In the genomic region with DNA sequence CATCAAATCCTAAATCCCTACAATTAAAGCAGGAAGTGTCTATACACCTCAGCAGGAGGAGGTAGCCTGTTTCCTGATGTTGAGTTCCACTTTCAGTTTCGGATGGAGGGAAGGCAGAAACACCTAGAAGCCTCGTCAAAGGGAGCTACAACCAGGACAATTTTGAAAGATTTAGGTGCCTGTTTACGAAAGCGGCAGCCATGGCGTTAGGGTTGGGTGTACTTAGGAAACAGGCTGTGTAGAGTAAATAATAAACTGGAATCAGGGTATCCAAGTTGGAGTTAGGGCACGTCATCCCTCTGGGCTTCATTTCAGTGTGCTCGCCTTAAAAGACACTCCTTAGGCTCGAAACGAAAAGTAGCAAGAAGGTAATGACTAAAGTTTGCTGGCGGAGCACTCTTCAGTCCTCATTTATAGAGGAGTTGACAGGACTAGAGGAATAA, we compare ENCODE assay signal across 9 mouse cellular contexts. TPM values are rescaled to one million over a fixed set of nuclear protein-coding genes. Genes with fewer than 3 reads are reported as not detected.
A peak's percentile ranks its signal among the peaks of the same experiment; 100 is the strongest.
DNase-seq lines count a peak whose midpoint lies in the region; ATAC-seq and TF ChIP-seq lines count a peak whose summit lies in the region.
"Had no signal": no experiment of that assay in that cellular context is flagged by ENCODE, and none has a peak within 500 bp of the region (broad histone marks: within the 10 kb centered on the region; RNA-seq: fewer than 3 reads in every experiment).

No protein-coding gene starts in this region.

- no peak for DNase-seq in left cerebral cortex, adult 2 months (ENCODE audit: extremely low spot score in 1 of 2, low spot score in 2 of 2)
- DNase-seq in left cerebral cortex, postnatal 10 days (ENCODE audit: extremely low spot score in 1 of 2, low spot score in 2 of 2): no peak
- DNase-seq in thymus, postnatal 4 days: peak; percentile 35
- DNase-seq in frontal cortex, postnatal 36 days (ENCODE audit: low spot score in 2 of 2): no peak

- WGBS in heart, embryonic 16.5 days: under 1% methylated on average over 10 of the region's 10 CpGs
- WGBS in limb, embryonic 12.5 days: under 1% methylated on average over 10 of the region's 10 CpGs
- WGBS in midbrain, embryonic 13.5 days: 4% methylated on average over 10 of the region's 10 CpGs

- H3K4me3 ChIP-seq in left cerebral cortex, adult 2 months: peak overlapping the region; percentile 61
- H3K4me3 ChIP-seq in heart, embryonic 16.5 days (ENCODE audit: low read length): peak overlapping the region; percentile 83
- H3K4me3 ChIP-seq in limb, embryonic 12.5 days (replicated peaks): peak overlapping the region; percentile 72
- peak overlapping the region; percentile 67 for H3K4me3 ChIP-seq in midbrain, embryonic 13.5 days (replicated peaks)

- no peak for TF ChIP-seq CTCF in left cerebral cortex, adult 2 months (IDR thresholded peaks at IDR 0.05)

- H3K36me3 ChIP-seq in heart, embryonic 16.5 days (ENCODE audit: control insufficient read depth, insufficient read depth): peaks cover 22% of the 10 kb centered on the region
- H3K36me3 ChIP-seq in limb, embryonic 12.5 days: peaks cover 30% of the 10 kb centered on the region
- H3K36me3 ChIP-seq in midbrain, embryonic 13.5 days: peaks cover 27% of the 10 kb centered on the region

- H3K9ac ChIP-seq in heart, embryonic 16.5 days (ENCODE audit: low read length): peak overlapping the region; percentile 84
- H3K9ac ChIP-seq in limb, embryonic 12.5 days (replicated peaks): peak overlapping the region; percentile 73
- H3K9ac ChIP-seq in midbrain, embryonic 13.5 days (replicated peaks): peak overlapping the region; percentile 67

- ATAC-seq in common myeloid progenitor, adult 5-6 weeks (replicated peaks; ENCODE audit: low read depth, poor library complexity, severe bottlenecking): peak; percentile 53
- peak; percentile 6; the same call in 1 of the 2 replicates for ATAC-seq in heart, embryonic 16.5 days (replicated peaks; ENCODE audit: extremely low read depth, insufficient read depth, low FRiP score)
- ATAC-seq in limb, embryonic 12.5 days (ENCODE audit: insufficient number of reproducible peaks, insufficient read depth, low FRiP score, low TSS enrichment, low read depth): 0 out of 2 replicates have a peak, but pooled peaks have one; percentile 13
- no peak; the same call in none of the 2 replicates for ATAC-seq in midbrain, embryonic 13.5 days

- no peaks in the 10 kb centered on the region for H3K9me3 ChIP-seq in heart, embryonic 16.5 days (replicated peaks; ENCODE audit: control insufficient read depth, low read length)
- no peaks in the 10 kb centered on the region for H3K9me3 ChIP-seq in limb, embryonic 12.5 days
- no peaks in the 10 kb centered on the region for H3K9me3 ChIP-seq in midbrain, embryonic 13.5 days

- peaks cover 6% of the 10 kb centered on the region; the same call in 1 of the 2 replicates for H3K4me1 ChIP-seq in heart, embryonic 16.5 days (ENCODE audit: control insufficient read depth, insufficient read depth, low read length)
- peaks cover 10% of the 10 kb centered on the region; the same call in 1 of the 2 replicates for H3K4me1 ChIP-seq in limb, embryonic 12.5 days (replicated peaks)
- H3K4me1 ChIP-seq in midbrain, embryonic 13.5 days (replicated peaks): peaks cover 14% of the 10 kb centered on the region

- no peaks in the 10 kb centered on the region for H3K27me3 ChIP-seq in heart, embryonic 16.5 days (ENCODE audit: control insufficient read depth, insufficient read depth, low read length)
- no peaks in the 10 kb centered on the region for H3K27me3 ChIP-seq in limb, embryonic 12.5 days
- peaks cover 3% of the 10 kb centered on the region; the same call in 1 of the 2 replicates for H3K27me3 ChIP-seq in midbrain, embryonic 13.5 days

- peak overlapping the region; percentile 80 for H3K4me2 ChIP-seq in heart, embryonic 16.5 days (ENCODE audit: low read depth, low read length)
- peak overlapping the region; percentile 68 for H3K4me2 ChIP-seq in limb, embryonic 12.5 days
- H3K4me2 ChIP-seq in midbrain, embryonic 13.5 days (replicated peaks): peak overlapping the region; percentile 68

- intact Hi-C loops in left cerebral cortex, adult 2 months (cut with DNase I): no loop called here
- intact Hi-C loops in left cerebral cortex, postnatal 10 days (cut with DNase I): no loop called here

- H3K27ac ChIP-seq in left cerebral cortex, adult 2 months: peak overlapping the region; percentile 84
- H3K27ac ChIP-seq in heart, embryonic 16.5 days (ENCODE audit: low read length): peak overlapping the region; percentile 88
- peak overlapping the region; percentile 92 for H3K27ac ChIP-seq in limb, embryonic 12.5 days
- no peak overlapping the region for H3K27ac ChIP-seq in midbrain, embryonic 13.5 days

RNA-seq across cellular contexts. Expression of gene Tbrg1, which starts 0.7 kb away (rescaled TPM):
- 10 to 100 TPM; 52.5 to 59.8 TPM for total RNA-seq in left cerebral cortex, adult 2 months (2021)
- total RNA-seq in left cerebral cortex, postnatal 10 days (2021): 10 to 100 TPM; 54.1 to 58.3 TPM
- total RNA-seq in common myeloid progenitor, adult 5-6 weeks (2017): 48.8 and 69.2 TPM in 2 replicates
- 95.3 and 105 TPM in 2 replicates for polyA plus RNA-seq in heart, embryonic 16.5 days (2015; fragmentation: Nextera tagmentation; extraction: Ambion mirVana)
- polyA plus RNA-seq in limb, embryonic 12.5 days (2016; fragmentation: Nextera tagmentation; extraction: Ambion mirVana): 138 and 145 TPM in 2 replicates
- 85.8 and 89.4 TPM in 2 replicates for polyA plus RNA-seq in midbrain, embryonic 13.5 days (2015; fragmentation: Nextera tagmentation; extraction: Ambion mirVana)

RNA-seq across cellular contexts. Expression of gene Panx3, which starts 12.6 kb away (rescaled TPM):
- not detected for total RNA-seq in left cerebral cortex, adult 2 months (2021)
- not detected for total RNA-seq in left cerebral cortex, postnatal 10 days (2021)
- not detected in 2 replicates for total RNA-seq in common myeloid progenitor, adult 5-6 weeks (2017)
- polyA plus RNA-seq in heart, embryonic 16.5 days (2015; fragmentation: Nextera tagmentation; extraction: Ambion mirVana): 0.05 TPM in 1 of 2 replicates, not detected in the other
- 0.61 and 4.9 TPM in 2 replicates for polyA plus RNA-seq in limb, embryonic 12.5 days (2016; fragmentation: Nextera tagmentation; extraction: Ambion mirVana)
- polyA plus RNA-seq in midbrain, embryonic 13.5 days (2015; fragmentation: Nextera tagmentation; extraction: Ambion mirVana): not detected in 2 replicates
- total RNA-seq: adrenal gland, adult 18-20 months had no signal

RNA-seq across cellular contexts. Expression of gene Spa17, which starts 42.9 kb away (rescaled TPM):
- total RNA-seq in left cerebral cortex, adult 2 months (2021): 1 to 10 TPM; 1.7 to 2.1 TPM
- 1 to 10 TPM; 1.9 to 2.2 TPM for total RNA-seq in left cerebral cortex, postnatal 10 days (2021)
- total RNA-seq in common myeloid progenitor, adult 5-6 weeks (2017): 5.9 and 15.3 TPM in 2 replicates
- 7.6 and 7.9 TPM in 2 replicates for polyA plus RNA-seq in heart, embryonic 16.5 days (2015; fragmentation: Nextera tagmentation; extraction: Ambion mirVana)
- polyA plus RNA-seq in limb, embryonic 12.5 days (2016; fragmentation: Nextera tagmentation; extraction: Ambion mirVana): 6.0 and 6.1 TPM in 2 replicates
- polyA plus RNA-seq in midbrain, embryonic 13.5 days (2015; fragmentation: Nextera tagmentation; extraction: Ambion mirVana): 10.7 and 13.6 TPM in 2 replicates

RNA-seq across cellular contexts. Expression of gene Olfr160, which starts 59.6 kb away (rescaled TPM):
- total RNA-seq in left cerebral cortex, adult 2 months (2021): not detected
- total RNA-seq in left cerebral cortex, postnatal 10 days (2021): not detected
- total RNA-seq in common myeloid progenitor, adult 5-6 weeks (2017): not detected in 2 replicates
- polyA plus RNA-seq in heart, embryonic 16.5 days (2015; fragmentation: Nextera tagmentation; extraction: Ambion mirVana): not detected in 2 replicates
- not detected in 2 replicates for polyA plus RNA-seq in limb, embryonic 12.5 days (2016; fragmentation: Nextera tagmentation; extraction: Ambion mirVana)
- not detected in 2 replicates for polyA plus RNA-seq in midbrain, embryonic 13.5 days (2015; fragmentation: Nextera tagmentation; extraction: Ambion mirVana)
- total RNA-seq: adrenal gland, adult 18-20 months had no signal
